Mouse (Mus musculus) ovary, postnatal 10 days (tissue): ENCODE results near the gene Wdr26.
A peak's percentile ranks its signal among the peaks of the same experiment; 100 is the strongest.

Experiments used
- DNase-seq: peaks from one replicate; pipeline ENCODE4 v3.0.0; 2022; ENCODE audit warnings: low spot score

The Wdr26 gene

GRCm38 (mm10) chr1:181211920-181212633 is at the start of gene Wdr26:
Gene Wdr26 (minus strand): TSS chr1:181212001.
- peak; percentile 58 for DNase-seq

DNA sequence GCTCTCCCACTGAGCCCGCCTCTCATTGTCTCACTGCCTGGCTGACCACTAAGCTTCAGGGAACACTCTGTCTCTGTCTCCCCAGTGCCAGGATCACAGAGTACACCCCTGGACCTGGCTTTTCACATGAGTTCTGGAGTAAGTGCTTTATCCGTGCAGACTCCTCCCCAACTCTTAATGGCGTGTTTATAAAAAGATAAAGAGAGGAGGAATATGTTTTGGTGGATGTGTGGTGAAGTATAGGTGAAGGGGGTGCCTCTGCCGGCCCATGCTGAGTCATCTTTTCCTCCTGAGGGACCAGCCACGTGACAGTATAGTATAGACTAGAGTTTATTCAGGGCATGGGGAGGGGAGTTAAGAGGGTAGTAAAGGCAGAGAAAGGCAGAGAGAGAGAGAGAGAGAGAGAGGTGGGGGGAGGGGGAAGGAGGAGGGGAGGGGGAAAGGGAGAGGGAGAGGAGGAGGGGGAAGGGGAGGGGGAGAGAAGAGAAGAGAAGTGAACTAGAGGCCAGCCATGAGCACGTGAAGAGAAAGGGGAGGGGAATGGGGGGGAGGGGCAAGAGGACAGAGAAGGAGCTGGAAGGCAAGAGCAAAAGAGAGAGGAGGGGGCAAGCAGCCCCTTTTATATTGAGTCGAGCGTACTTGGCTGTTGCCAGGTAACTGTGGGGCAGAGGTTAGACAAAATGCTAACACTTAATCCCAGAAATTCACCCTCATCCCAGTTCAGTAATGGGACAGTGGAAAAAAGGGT is 49.3 kb upstream of the Wdr26 start:
- DNase-seq: no peak

DNA sequence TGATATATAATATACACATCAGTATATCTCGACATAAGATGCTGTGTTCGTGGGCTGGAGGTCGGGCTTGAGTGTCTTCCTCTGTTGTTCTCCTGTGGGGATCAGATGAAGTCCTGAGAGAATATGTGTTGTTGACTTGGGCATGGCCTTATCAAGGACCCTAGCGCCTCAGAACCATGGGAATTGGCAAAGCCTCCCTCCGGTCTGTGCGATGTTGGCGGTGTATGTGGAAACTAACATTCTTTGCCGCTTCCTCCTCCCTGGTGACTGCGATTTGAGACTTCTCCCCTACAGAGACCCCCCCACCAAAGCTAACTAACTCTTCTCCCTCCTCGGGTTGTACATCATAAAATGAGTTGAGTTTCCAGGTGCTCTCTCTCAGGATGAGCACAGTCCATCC is 48.6 kb upstream of the Wdr26 start:
- DNase-seq: no peak

DNA sequence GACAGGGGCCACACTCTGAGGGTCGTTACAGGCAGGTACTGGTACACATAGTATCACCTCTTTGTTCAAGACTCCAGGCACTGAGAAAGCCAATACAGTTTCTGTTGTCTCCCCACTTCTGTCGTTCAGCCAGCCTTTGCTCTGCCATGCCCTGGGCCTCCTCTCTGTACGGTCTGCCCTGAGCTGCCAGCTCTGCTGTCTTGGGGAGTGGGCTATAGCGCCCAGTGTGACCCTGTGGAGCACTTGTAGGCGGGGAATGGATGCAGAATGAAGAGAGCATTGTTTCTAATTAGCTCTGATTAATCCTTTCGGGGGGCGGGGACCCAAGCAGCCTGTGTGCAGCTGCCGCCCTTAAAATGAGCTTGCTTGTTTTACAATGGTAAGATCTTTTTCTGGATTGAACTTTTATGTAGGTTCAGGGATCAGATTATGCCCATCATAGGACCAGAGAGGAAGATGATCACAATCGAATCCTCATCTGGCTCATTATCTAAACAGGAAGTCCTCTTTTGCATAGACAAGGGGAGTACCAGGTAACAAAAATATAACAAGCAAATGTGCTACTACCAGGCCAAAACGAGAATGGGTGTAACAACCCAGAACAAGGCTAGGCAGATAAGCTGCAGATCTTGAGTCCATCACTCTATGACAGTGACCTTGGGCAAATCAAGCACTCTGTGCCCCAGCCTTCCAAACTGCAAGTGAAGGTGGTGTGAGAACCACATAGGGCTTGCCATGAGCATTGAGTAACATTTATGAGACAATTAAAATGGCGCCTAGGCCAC is 48.0 kb upstream of the Wdr26 start:
- no peak for DNase-seq

DNA sequence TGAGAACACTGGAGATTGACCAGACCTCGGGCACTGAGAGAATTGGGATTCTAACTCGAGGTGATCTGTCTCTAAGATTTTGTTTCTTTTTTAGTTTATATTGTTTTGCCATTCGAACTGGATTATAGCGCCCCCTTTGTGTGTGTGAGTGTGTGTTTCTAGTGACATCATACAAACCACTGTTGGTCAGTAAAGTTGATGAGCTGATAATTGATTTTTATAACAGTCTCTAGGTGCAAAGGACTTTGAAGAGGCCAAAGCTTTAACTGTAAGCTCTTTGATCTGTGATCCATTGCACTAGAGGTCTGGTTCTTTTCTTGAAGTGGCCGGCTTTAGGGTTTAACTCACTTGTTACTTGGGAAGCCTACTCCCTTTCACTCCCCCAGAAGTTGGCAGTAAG is 47.3 kb upstream of the Wdr26 start:
- no peak for DNase-seq

- no peak for DNase-seq
Measured at GRCm38 (mm10) chr1:181258616-181259015, 46.8 kb upstream of the Wdr26 start.

DNA sequence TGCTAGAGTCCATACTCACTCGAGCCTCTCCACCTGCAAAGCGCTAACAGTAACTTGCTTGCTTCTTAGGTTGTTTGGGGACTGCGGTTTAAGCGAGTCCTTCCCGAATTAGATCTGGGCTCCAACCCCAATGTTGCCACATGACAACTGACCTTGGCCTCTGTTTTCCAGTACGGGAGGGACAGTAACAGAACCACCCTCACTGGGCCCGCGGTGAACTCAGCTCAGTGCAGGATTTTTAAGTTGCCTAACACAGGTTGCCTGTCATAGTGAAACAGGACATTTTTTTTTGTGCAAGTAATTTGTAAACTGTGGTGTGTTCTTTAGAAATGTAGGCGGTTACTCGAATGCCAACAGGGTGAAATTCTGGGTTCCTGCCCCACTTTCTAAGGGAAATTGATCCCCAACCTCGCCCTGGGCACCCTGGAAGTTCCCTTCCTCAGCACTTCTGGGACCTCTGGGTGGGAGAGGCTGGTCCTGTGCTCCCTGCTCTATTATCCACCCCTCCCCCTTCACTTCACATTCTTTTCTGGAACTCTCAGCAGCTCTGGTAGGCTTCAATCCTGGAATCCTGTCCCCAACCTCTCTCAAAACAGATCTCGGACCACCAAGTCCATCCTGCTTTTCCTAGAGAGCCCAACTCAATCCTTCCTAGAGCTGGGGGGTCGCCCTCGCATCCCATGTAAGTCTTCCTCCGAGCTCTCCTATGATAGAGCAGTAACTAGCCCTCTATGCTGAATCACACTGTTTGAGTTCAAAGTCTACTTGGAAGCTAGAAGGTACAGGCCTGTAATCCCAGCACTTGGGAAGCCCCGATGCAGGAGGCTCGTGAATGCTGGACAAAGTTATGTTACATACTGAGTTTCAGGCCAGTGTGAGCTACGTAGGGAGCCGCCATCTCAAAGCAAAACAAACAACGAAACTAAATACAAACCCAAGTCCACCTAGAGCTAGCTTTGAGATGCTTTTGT is 46.1 kb upstream of the Wdr26 start:
- DNase-seq: no peak

GRCm38 (mm10) chr1:181256689-181257584 is 45.1 kb upstream of the Wdr26 start:
- DNase-seq: peak; percentile 45

DNA sequence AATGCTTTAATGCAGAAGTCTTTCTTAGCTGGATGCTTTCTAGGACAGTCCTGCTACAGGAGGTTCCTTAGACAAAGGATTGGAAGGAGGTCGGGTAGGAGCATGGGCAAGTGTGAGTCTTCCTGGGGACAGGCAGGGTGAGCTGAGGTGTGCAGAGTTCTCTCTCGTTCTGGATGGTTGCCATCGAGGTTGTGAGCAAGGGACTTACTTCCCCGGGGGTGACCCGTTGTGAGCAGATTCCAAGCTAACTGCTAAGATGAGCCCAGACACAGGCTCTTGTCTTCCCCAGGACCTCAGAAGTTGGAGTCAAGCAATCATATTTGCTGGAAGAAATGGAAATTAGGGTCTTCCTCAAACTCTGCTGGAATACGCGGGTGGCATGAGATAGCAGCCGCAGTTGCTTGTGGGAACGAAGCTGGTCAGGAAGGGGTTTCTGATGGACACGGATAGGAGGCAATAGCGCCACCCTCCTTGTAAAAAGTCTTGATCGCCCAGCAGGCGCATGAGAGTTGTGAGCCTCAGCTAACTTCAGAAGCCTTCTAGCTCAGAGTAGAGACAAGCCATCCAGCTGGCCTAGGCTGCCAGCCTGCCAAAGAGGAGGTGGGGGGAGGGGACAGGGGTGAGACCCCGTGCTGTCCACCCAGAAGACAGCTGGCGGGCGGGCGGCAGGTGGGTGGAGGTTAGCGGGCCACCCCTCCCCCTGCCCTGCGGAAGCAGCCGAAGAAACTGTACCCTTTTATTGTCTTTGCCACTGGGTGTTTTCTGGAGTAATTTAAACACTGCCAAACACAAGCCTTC is 44.3 kb upstream of the Wdr26 start:
- peak; percentile 42 for DNase-seq

- DNase-seq: no peak
Measured at GRCm38 (mm10) chr1:181255450-181255849, 43.6 kb upstream of the Wdr26 start.

GRCm38 (mm10) chr1:181251624-181252023 is 39.8 kb upstream of the Wdr26 start:
- no peak for DNase-seq

GRCm38 (mm10) chr1:181250961-181251360 is 39.2 kb upstream of the Wdr26 start:
- no peak for DNase-seq

DNA sequence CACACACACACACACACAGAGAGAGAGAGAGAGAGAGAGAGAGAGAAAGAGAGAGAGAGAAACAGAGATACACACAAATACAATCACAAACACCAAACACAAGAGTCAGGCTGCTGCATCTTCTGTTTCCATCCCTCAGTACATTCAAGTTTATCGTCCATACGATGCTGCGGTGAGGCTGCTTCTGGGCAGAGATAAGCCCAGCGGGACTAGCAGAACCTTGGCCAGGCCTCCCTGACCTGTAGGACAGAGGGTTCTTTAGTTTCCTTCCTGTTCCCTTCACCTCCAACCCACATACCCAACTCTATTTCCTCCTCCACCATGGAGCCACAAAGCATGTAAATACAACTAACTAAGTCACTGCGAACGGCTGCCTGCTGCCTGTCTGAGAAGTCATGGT is 37.7 kb upstream of the Wdr26 start:
- DNase-seq: no peak

DNA sequence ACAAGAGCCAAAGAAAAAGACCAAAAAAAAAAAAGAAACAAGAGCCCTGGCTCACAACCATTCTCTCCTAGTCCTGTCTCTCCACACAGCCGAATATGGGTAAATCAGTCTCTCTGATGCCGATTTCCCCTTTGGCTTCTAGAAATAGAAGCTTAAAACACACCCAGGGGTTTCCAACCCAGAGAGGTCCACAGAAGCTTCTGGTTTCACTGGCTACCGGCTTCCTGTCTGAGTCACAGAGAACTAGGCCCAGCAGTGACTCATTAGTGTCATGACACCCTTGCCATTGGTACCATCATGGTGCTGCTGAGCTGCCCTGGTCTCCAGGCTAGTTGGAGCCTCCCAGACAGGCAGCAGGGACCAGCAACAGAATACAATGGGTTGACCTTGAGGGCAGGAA is 35.4 kb upstream of the Wdr26 start:
- no peak for DNase-seq

DNA sequence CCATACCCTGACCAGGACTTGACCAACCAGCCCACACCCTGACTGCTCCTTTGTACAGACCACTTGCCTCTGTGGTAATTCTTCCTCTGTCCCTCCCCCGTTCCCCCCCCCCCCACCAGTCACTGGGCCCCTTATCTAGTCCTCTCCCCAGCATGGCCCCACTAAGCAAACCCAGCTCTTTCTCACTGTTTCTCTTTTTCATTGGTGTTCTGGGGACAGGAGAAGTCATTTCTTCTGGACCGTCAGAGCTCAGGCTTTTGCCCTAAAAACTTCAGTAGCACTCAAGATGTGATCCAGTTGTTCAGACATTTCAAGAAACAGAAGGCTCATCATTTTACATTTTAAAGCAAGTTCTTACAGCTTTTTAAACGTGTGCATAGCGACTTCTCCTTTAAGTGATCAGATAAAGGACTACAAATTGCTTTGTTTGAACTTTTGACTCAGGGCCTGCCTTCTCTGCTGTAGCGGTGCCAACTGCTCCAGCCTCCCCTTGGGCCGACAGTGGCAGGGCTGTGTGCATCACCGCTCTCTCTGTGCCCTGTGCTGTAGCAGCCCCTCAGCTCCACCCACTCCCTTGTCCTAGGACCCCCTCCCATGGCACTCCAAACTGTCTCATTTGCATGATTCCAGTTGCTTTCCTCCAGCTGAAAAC is 34.8 kb upstream of the Wdr26 start:
- no peak for DNase-seq

DNA sequence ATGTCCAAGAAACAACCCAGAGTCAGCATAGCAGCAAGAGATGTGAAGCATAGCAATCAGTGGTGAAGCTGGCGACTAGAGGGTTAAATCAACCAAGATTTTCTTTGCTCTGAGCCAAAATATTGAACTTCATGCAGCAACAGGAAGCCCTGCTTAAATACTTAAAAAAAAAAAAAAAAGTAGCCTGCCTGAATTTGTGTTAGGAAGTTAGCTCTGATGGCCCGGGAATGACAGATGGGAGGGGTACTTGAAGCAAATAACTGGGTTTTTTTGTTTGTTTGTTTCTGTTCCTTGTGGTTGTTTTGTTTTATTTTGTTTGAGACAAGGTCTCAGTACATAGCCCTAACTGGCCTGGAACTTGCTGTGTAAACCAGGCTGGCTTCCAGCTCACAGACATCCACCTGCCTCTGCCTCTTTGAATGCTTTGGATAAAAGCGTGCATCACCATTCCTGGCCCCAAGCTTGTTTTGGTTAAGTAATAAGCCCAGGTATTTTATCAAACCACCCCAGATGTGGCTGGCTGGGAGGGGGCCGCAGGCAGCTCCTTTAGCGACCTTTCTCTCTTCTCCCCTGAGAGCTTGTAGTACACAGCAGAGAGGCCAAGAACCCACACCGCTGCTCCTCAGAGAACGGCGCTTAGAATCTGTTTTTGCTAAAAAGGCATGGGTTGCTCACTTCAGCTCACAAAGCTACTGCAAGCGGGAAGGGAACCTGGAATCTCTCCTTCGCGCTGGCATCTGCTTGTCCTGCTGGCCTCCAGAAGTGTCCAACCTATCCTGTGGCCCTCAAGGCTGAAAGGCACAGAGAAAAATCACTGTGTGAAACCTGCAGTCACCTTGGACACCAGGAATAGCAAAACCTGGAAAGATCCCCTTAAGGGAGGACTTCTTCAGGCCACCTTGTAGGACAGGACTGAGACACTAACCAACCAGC is 34.0 kb upstream of the Wdr26 start:
- no peak for DNase-seq

GRCm38 (mm10) chr1:181245067-181245466 is 33.3 kb upstream of the Wdr26 start:
- DNase-seq: no peak

DNA sequence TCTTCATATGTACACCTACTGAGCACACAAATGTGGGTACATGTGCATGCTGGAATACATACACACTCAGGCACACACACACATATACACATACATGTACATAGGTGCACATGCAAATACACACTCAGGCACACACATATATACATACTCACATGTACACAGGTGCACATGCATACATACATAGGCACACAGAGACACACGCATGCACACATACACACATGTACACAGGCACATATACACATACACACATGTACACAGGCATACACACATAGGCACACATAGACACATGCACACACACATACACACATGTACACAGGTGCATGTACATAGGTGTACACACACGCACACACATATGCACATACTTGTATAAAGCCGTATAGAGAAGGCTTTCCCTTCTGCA is 29.4 kb upstream of the Wdr26 start:
- DNase-seq: no peak
